Mouse (Mus musculus) bone marrow macrophage, adult 2 months (primary cell): ENCODE data around the gene Ptch1.

Experiments
- CTCF ChIP-seq: IDR thresholded peaks from 2 replicates; pipeline ENCODE4 v1.5.1; 2012; ENCODE audit warnings: low read depth, mild to moderate bottlenecking, low read length, moderate library complexity
- POLR2A ChIP-seq: IDR thresholded peaks from 2 replicates; pipeline ENCODE4 v1.6.1; 2012; ENCODE audit warnings: mild to moderate bottlenecking, low read depth, low read length, borderline replicate concordance

DNA sequence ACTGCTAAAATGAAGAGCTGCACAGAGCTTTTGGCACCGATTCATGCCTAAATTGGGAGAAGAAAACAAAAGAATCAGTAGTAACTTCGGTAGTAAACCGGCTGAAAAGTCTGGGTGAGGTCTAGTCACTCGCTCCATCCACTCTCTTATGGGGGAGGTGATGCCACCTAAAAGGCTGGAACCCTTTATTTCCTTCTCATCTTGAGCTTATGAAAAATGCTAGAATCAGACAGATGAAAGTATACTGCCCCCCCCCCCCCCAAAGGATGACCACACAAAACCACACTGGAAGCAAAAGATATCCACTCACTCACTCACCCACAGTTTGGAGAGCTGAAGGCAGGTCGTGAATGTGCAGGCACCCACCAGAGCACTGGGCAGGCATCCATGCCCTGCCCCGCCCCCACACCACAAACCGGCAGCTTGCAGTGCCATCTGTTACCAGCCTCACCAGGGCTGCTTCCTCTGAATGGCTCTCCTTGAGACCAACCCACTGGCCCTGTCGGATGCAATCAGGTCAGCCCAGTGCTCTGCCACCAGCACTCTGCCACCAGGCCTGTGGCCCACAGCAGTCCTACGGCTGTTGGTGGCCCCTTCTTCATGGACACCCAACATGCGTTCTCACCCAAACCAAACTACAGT lies 21.0 kb downstream of the Ptch1 start:
- TF ChIP-seq POLR2A = no peak
- TF ChIP-seq CTCF = no peak
